Comparison of ENCODE assay signal across 9 mouse cellular contexts in the genomic region with DNA sequence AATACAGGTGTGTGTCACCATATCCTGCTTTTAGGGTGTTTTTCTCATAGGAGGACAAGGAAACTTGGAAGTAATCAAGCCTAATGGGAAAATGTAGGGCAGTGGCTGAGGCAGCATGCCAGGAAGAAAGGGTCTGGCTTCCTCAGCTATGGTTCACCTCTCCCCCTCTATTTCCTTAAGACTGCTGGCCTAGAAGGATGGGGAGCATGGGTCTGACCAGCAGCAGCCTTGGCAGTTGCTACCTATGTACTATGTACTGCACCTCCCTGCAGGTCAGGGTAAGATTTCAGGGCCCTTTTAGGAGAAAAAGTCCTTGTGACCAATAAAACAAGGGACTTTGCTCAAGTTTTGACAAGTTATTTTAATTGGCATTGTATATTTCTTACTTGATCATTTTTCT. TPM values are rescaled to one million over a fixed set of nuclear protein-coding genes. Genes with fewer than 3 reads are reported as not detected.
DNase-seq lines count a peak whose midpoint lies in the region; ATAC-seq and TF ChIP-seq lines count a peak whose summit lies in the region.
"Had no signal": no experiment of that assay in that cellular context is flagged by ENCODE, and none has a peak within 500 bp of the region (broad histone marks: within the 10 kb centered on the region; RNA-seq: fewer than 3 reads in every experiment).

No protein-coding gene starts in this region.

- DNase-seq in heart, postnatal 0 days (ENCODE audit: low spot score): no peak
- DNase-seq in heart, postnatal 10 days: no peak
- no peak for DNase-seq in intestine, embryonic 14.5 days (ENCODE audit: low spot score)
- no peak for DNase-seq in right cerebral cortex, postnatal 25 days
- DNase-seq in adrenal gland, adult 8-10 months: no peak
- DNase-seq in lung, postnatal 10 days: no peak

- H3K27me3 ChIP-seq in heart, postnatal 0 days (ENCODE audit: control insufficient read depth, insufficient read depth, low read length): no peaks in the 10 kb centered on the region
- H3K27me3 ChIP-seq in embryonic facial prominence, embryonic 12.5 days: no peaks in the 10 kb centered on the region
- H3K27me3 ChIP-seq in intestine, embryonic 14.5 days (replicated peaks; ENCODE audit: control insufficient read depth, insufficient read depth, low read length): no peaks in the 10 kb centered on the region
- no peaks in the 10 kb centered on the region for H3K27me3 ChIP-seq in midbrain, embryonic 16.5 days (ENCODE audit: control insufficient read depth, insufficient read depth, low read depth, low read length)
- H3K27me3 ChIP-seq: Patski had no signal

- TF ChIP-seq CTCF in heart, postnatal 0 days (IDR thresholded peaks at IDR 0.05; ENCODE audit: low read depth): no peak

- H3K36me3 ChIP-seq in heart, postnatal 0 days (replicated peaks; ENCODE audit: control insufficient read depth, insufficient read depth, low read length): peaks cover 45% of the 10 kb centered on the region
- H3K36me3 ChIP-seq in embryonic facial prominence, embryonic 12.5 days: peaks cover 34% of the 10 kb centered on the region
- peaks cover 50% of the 10 kb centered on the region for H3K36me3 ChIP-seq in intestine, embryonic 14.5 days (ENCODE audit: control insufficient read depth, insufficient read depth, low read length)
- H3K36me3 ChIP-seq in midbrain, embryonic 16.5 days (ENCODE audit: control insufficient read depth, insufficient read depth, low read length): peaks cover 9% of the 10 kb centered on the region

- no peaks in the 10 kb centered on the region for H3K9me3 ChIP-seq in heart, postnatal 0 days (replicated peaks; ENCODE audit: control insufficient read depth, low read length)
- no peaks in the 10 kb centered on the region for H3K9me3 ChIP-seq in embryonic facial prominence, embryonic 12.5 days
- H3K9me3 ChIP-seq in intestine, embryonic 14.5 days (ENCODE audit: control insufficient read depth, low read length): no peaks in the 10 kb centered on the region
- H3K9me3 ChIP-seq in midbrain, embryonic 16.5 days (replicated peaks; ENCODE audit: control insufficient read depth, low read length, poor library complexity, severe bottlenecking): no peaks in the 10 kb centered on the region

- intact Hi-C loops in heart, postnatal 10 days (cut with DNase I): loop anchor here (2.0 kb wide), 3 partner anchors 53 to 201 kb away; partner anchors contain the start of genes Snupn and Snx33

- ATAC-seq in heart, postnatal 0 days (ENCODE audit: insufficient read depth, low read depth): no peak
- ATAC-seq in embryonic facial prominence, embryonic 12.5 days (ENCODE audit: insufficient number of reproducible peaks, insufficient read depth, low FRiP score, low TSS enrichment): no peak
- no peak for ATAC-seq in intestine, embryonic 14.5 days (replicated peaks; ENCODE audit: low FRiP score, low TSS enrichment, low read depth)
- no peak for ATAC-seq in midbrain, embryonic 16.5 days

- H3K4me1 ChIP-seq in heart, postnatal 0 days (ENCODE audit: control insufficient read depth, insufficient read depth): peaks cover 9% of the 10 kb centered on the region
- H3K4me1 ChIP-seq in embryonic facial prominence, embryonic 12.5 days: peaks cover 6% of the 10 kb centered on the region
- peaks cover 17% of the 10 kb centered on the region; the same call in 1 of the 2 replicates for H3K4me1 ChIP-seq in intestine, embryonic 14.5 days (replicated peaks; ENCODE audit: control insufficient read depth, insufficient read depth, low read length)
- H3K4me1 ChIP-seq in midbrain, embryonic 16.5 days (ENCODE audit: control insufficient read depth, insufficient read depth, low read length): peaks cover 11% of the 10 kb centered on the region

- TF ChIP-seq EP300 in heart, postnatal 0 days (IDR thresholded peaks at IDR 0.05; ENCODE audit: low read depth): no peak

- peak overlapping the region; percentile 72 for H3K4me2 ChIP-seq in heart, postnatal 0 days (ENCODE audit: low read depth, low read length)
- H3K4me2 ChIP-seq in embryonic facial prominence, embryonic 12.5 days (replicated peaks): peak overlapping the region; percentile 89; the same call in 1 of the 2 replicates
- peak overlapping the region; percentile 76 for H3K4me2 ChIP-seq in intestine, embryonic 14.5 days (ENCODE audit: low read length)
- peak overlapping the region; percentile 80 for H3K4me2 ChIP-seq in midbrain, embryonic 16.5 days (ENCODE audit: low read length)

- H3K9ac ChIP-seq in heart, postnatal 0 days (replicated peaks; ENCODE audit: low read depth, low read length): no peak overlapping the region
- H3K9ac ChIP-seq in embryonic facial prominence, embryonic 12.5 days: no peak overlapping the region
- peak overlapping the region; percentile 80 for H3K9ac ChIP-seq in intestine, embryonic 14.5 days (ENCODE audit: low read length)
- peak overlapping the region; percentile 73; the same call in 1 of the 2 replicates for H3K9ac ChIP-seq in midbrain, embryonic 16.5 days (ENCODE audit: low read depth, low read length)

- H3K27ac ChIP-seq in heart, postnatal 0 days (ENCODE audit: low read depth): no peak overlapping the region
- H3K27ac ChIP-seq in embryonic facial prominence, embryonic 12.5 days: no peak overlapping the region
- H3K27ac ChIP-seq in intestine, embryonic 14.5 days (ENCODE audit: low read depth): no peak overlapping the region
- H3K27ac ChIP-seq in midbrain, embryonic 16.5 days (ENCODE audit: low read length): no peak overlapping the region

- no peak overlapping the region for H3K4me3 ChIP-seq in heart, postnatal 0 days (ENCODE audit: low read depth, low read length)
- no peak overlapping the region for H3K4me3 ChIP-seq in embryonic facial prominence, embryonic 12.5 days
- H3K4me3 ChIP-seq in intestine, embryonic 14.5 days (ENCODE audit: low read depth, low read length): peak overlapping the region; percentile 84
- peak overlapping the region; percentile 61; the same call in 1 of the 2 replicates for H3K4me3 ChIP-seq in midbrain, embryonic 16.5 days (ENCODE audit: low read depth, low read length)

RNA-seq across cellular contexts. Expression of gene Man2c1, which starts 0.8 kb away (rescaled TPM):
- total RNA-seq in heart, postnatal 0 days (2014; rRNA removed; ENCODE audit: low replicate concordance): 106 and 138 TPM in 2 replicates
- polyA plus RNA-seq in heart, postnatal 0 days (2015; fragmentation: Nextera tagmentation; extraction: Ambion mirVana): 31.8 and 35.6 TPM in 2 replicates
- 10 to 100 TPM; 50.7 to 55.5 TPM for total RNA-seq in heart, postnatal 10 days (2021)
- polyA plus RNA-seq in embryonic facial prominence, embryonic 12.5 days (2016; fragmentation: Nextera tagmentation; extraction: Ambion mirVana): 70.2 and 88.8 TPM in 2 replicates
- 35.4 and 41.8 TPM in 2 replicates for polyA plus RNA-seq in intestine, embryonic 14.5 days (2014; fragmentation: Nextera tagmentation; extraction: Ambion mirVana)
- 94.0 TPM in 2 replicates for polyA plus RNA-seq in midbrain, embryonic 16.5 days (2015; fragmentation: Nextera tagmentation; extraction: Ambion mirVana)
- total RNA-seq in adrenal gland, adult 8-10 months (2022): 100 to 1,000 TPM; 138 to 208 (median 173) TPM

RNA-seq across cellular contexts. Expression of gene Neil1, which starts 18.5 kb away (rescaled TPM):
- 10.3 and 13.6 TPM in 2 replicates for total RNA-seq in heart, postnatal 0 days (2014; rRNA removed; ENCODE audit: low replicate concordance)
- 5.1 and 5.9 TPM in 2 replicates for polyA plus RNA-seq in heart, postnatal 0 days (2015; fragmentation: Nextera tagmentation; extraction: Ambion mirVana)
- total RNA-seq in heart, postnatal 10 days (2021): 1 to 10 TPM; 4.0 to 5.1 TPM
- polyA plus RNA-seq in embryonic facial prominence, embryonic 12.5 days (2016; fragmentation: Nextera tagmentation; extraction: Ambion mirVana): 8.4 and 9.7 TPM in 2 replicates
- 6.3 and 7.8 TPM in 2 replicates for polyA plus RNA-seq in intestine, embryonic 14.5 days (2014; fragmentation: Nextera tagmentation; extraction: Ambion mirVana)
- polyA plus RNA-seq in midbrain, embryonic 16.5 days (2015; fragmentation: Nextera tagmentation; extraction: Ambion mirVana): 8.2 and 8.6 TPM in 2 replicates
- 10 to 100 TPM; 10.7 to 16.6 (median 13.7) TPM for total RNA-seq in adrenal gland, adult 8-10 months (2022)

RNA-seq across cellular contexts. Expression of gene Commd4, which starts 28.5 kb away (rescaled TPM):
- 21.1 and 45.2 TPM in 2 replicates for total RNA-seq in heart, postnatal 0 days (2014; rRNA removed; ENCODE audit: low replicate concordance)
- polyA plus RNA-seq in heart, postnatal 0 days (2015; fragmentation: Nextera tagmentation; extraction: Ambion mirVana): 69.4 and 71.8 TPM in 2 replicates
- total RNA-seq in heart, postnatal 10 days (2021): 10 to 100 TPM; 34.6 to 35.8 TPM
- 94.0 and 100 TPM in 2 replicates for polyA plus RNA-seq in embryonic facial prominence, embryonic 12.5 days (2016; fragmentation: Nextera tagmentation; extraction: Ambion mirVana)
- 94.0 and 107 TPM in 2 replicates for polyA plus RNA-seq in intestine, embryonic 14.5 days (2014; fragmentation: Nextera tagmentation; extraction: Ambion mirVana)
- 191 and 202 TPM in 2 replicates for polyA plus RNA-seq in midbrain, embryonic 16.5 days (2015; fragmentation: Nextera tagmentation; extraction: Ambion mirVana)
- total RNA-seq in adrenal gland, adult 8-10 months (2022): 10 to 100 TPM; 65.5 to 89.4 (median 70.9) TPM

RNA-seq across cellular contexts. Expression of gene Sin3a, which starts 57.8 kb away (rescaled TPM):
- total RNA-seq in heart, postnatal 0 days (2014; rRNA removed; ENCODE audit: low replicate concordance): 27.9 and 39.6 TPM in 2 replicates
- 9.7 and 12.1 TPM in 2 replicates for polyA plus RNA-seq in heart, postnatal 0 days (2015; fragmentation: Nextera tagmentation; extraction: Ambion mirVana)
- 10 to 100 TPM; 33.6 to 46.7 TPM for total RNA-seq in heart, postnatal 10 days (2021)
- polyA plus RNA-seq in embryonic facial prominence, embryonic 12.5 days (2016; fragmentation: Nextera tagmentation; extraction: Ambion mirVana): 41.7 and 48.2 TPM in 2 replicates
- polyA plus RNA-seq in intestine, embryonic 14.5 days (2014; fragmentation: Nextera tagmentation; extraction: Ambion mirVana): 42.1 and 45.5 TPM in 2 replicates
- 21.8 and 22.1 TPM in 2 replicates for polyA plus RNA-seq in midbrain, embryonic 16.5 days (2015; fragmentation: Nextera tagmentation; extraction: Ambion mirVana)
- 10 to 100 TPM; 43.5 to 69.7 (median 66.9) TPM for total RNA-seq in adrenal gland, adult 8-10 months (2022)

Comparison
In these comparisons a context has a peak if more than half of its experiments do, and no peak if none do; other contexts are left out.
1. H3K4me3 ChIP-seq: peak in intestine, embryonic 14.5 days (single experiment) and midbrain, embryonic 16.5 days (single experiment); none in heart, postnatal 0 days (single experiment) and embryonic facial prominence, embryonic 12.5 days (single experiment).
2. H3K9ac ChIP-seq: peak in intestine, embryonic 14.5 days (single experiment) and midbrain, embryonic 16.5 days (single experiment); none in heart, postnatal 0 days (single experiment) and embryonic facial prominence, embryonic 12.5 days (single experiment).
3. Peak in every context shown above with its lines, with median percentiles within 50 percentile points of each other: H3K4me2 ChIP-seq.